Mouse (Mus musculus): ENCODE measurements around the gene Sult6b1.
A peak's percentile ranks its signal among the peaks of the same experiment; 100 is the strongest.

- TF ChIP-seq CTCF (IDR thresholded peaks at IDR 0.05; ENCODE audit: insufficient read depth, low read length) (no peak), POLR2A (IDR thresholded peaks at IDR 0.05; ENCODE audit: borderline replicate concordance, extremely low read depth, low read depth, low read length) (peak; percentile 85; the same call in 1 of the 2 replicates)
Observed at GRCm38 (mm10) chr17:78834856-78835835, 71.6 kb downstream of the Sult6b1 start, which contains the start of the genes Heatr5b and Gpatch11.

All from lung, adult 2 months (tissue).